Mouse (Mus musculus) liver, embryonic 15.5 days (tissue): ENCODE data around the gene Foxo1. TPM values are rescaled to one million over a fixed set of nuclear protein-coding genes. Genes with fewer than 3 reads are reported as not detected.

Experiments
- ATAC-seq: fragments of 200-750 bp; cut with Nextera tagmentation; 2 replicates; pipeline ENCODE4 v1.8.0; 2017; ENCODE audit warnings: moderate number of reproducible peaks, mild to moderate bottlenecking, moderate library complexity; ENCODE audit not compliant: insufficient read depth
- H3K27ac ChIP-seq: fragments of 300-500 bp; sonication (generic); replicated peaks from 2 replicates; pipeline ENCODE4 v1.5.1; 2015; ENCODE audit warnings: mild to moderate bottlenecking, inconsistent platforms
- H3K27me3 ChIP-seq: fragments of 300-500 bp; sonication (generic); 2 replicates; pipeline ENCODE4 v1.6.1; 2015; ENCODE audit warnings: mild to moderate bottlenecking, inconsistent platforms
- H3K36me3 ChIP-seq: fragments of 300-500 bp; sonication (generic); replicated peaks from 2 replicates; pipeline ENCODE4 v1.6.1; 2015; ENCODE audit warnings: moderate library complexity, mild to moderate bottlenecking, inconsistent platforms
- H3K4me1 ChIP-seq: fragments of 300-500 bp; sonication (generic); replicated peaks from 2 replicates; pipeline ENCODE4 v1.6.1; 2015; ENCODE audit warnings: inconsistent platforms
- H3K4me2 ChIP-seq: fragments of 300-500 bp; sonication (generic); 2 replicates; pipeline ENCODE4 v1.6.1; 2015; ENCODE audit warnings: moderate library complexity, mild to moderate bottlenecking, inconsistent platforms
- H3K4me3 ChIP-seq: fragments of 300-500 bp; sonication (generic); replicated peaks from 2 replicates; pipeline ENCODE4 v1.5.1; 2015; ENCODE audit warnings: mild to moderate bottlenecking, inconsistent platforms
- H3K9ac ChIP-seq: fragments of 300-500 bp; sonication (generic); 2 replicates; pipeline ENCODE4 v1.6.1; 2015; ENCODE audit warnings: moderate library complexity, mild to moderate bottlenecking, inconsistent platforms
- H3K9me3 ChIP-seq: fragments of 300-500 bp; sonication (generic); replicated peaks from 2 replicates; pipeline ENCODE4 v1.6.1; 2016; ENCODE audit warnings: inconsistent platforms
- WGBS: fragments of 180-500 bp; shearing (Covaris S2); methylation state at CpG from one replicate; pipeline ENCODE4 v1.1.7; 2015; ENCODE audit warnings: mixed read lengths; ENCODE audit not compliant: insufficient replicate concordance; 5-methylcytosine and 5-hydroxymethylcytosine counted together
- polyA plus RNA-seq: library from polyadenylated mRNA; unstranded; fragments of >200 nt; fragmentation: Nextera tagmentation; extraction: Ambion mirVana; gene quantifications from 2 replicates; pipeline ENCODE4 v1.2.1, GENCODE M21; 2015

Foxo1 gene
- polyA plus RNA-seq, 1 experiment from 2014 or later, result 1.7 TPM

GRCm38 (mm10) chr3:52290811-52291210 is 22.7 kb downstream of the Foxo1 start:
- no peak overlapping the region for H3K4me3 ChIP-seq
- H3K27me3 ChIP-seq, result no peaks in the 10 kb centered on the region
- 66% methylated on average over 2 of the region's 2 CpGs for WGBS
- no peaks in the 10 kb centered on the region for H3K9me3 ChIP-seq
- peaks cover 16% of the 10 kb centered on the region for H3K4me1 ChIP-seq
- no peaks in the 10 kb centered on the region for H3K36me3 ChIP-seq
- no peak overlapping the region for H3K27ac ChIP-seq
- ATAC-seq, result no peak
- H3K4me2 ChIP-seq, result no peak overlapping the region
- no peak overlapping the region for H3K9ac ChIP-seq

GRCm38 (mm10) chr3:52292498-52292897 is 24.4 kb downstream of the Foxo1 start:
- Histone ChIP-seq H3K9me3 (no peaks in the 10 kb centered on the region), H3K4me1 (peaks cover 24% of the 10 kb centered on the region), H3K9ac (no peak overlapping the region), H3K27ac (no peak overlapping the region; the same call in 1 of the 2 replicates), H3K36me3 (no peaks in the 10 kb centered on the region), H3K4me3 (no peak overlapping the region), H3K27me3 (no peaks in the 10 kb centered on the region), H3K4me2 (peak overlapping the region; percentile 10; the same call in 1 of the 2 replicates)
- 56% methylated on average over 7 of the region's 7 CpGs for WGBS
- peak; percentile 47; the same call in 1 of the 2 replicates for ATAC-seq

GRCm38 (mm10) chr3:52293946-52294345 is 25.8 kb downstream of the Foxo1 start:
- WGBS, result 53% methylated on average over 5 of the region's 5 CpGs
- H3K9me3 ChIP-seq, result no peaks in the 10 kb centered on the region

GRCm38 (mm10) chr3:52295688-52296087 is 27.6 kb downstream of the Foxo1 start:
- H3K4me1 ChIP-seq, result peaks cover 47% of the 10 kb centered on the region

More at GRCm38 (mm10) chr3:52293946-52294345, 25.8 kb downstream of the Foxo1 start:
- Histone ChIP-seq H3K27me3 (no peaks in the 10 kb centered on the region), H3K9ac (no peak overlapping the region), H3K4me1 (peaks cover 30% of the 10 kb centered on the region), H3K36me3 (no peaks in the 10 kb centered on the region), H3K27ac (no peak overlapping the region), H3K4me2 (no peak overlapping the region), H3K4me3 (no peak overlapping the region)
- no peak for ATAC-seq

GRCm38 (mm10) chr3:52296224-52296760 is 28.2 kb downstream of the Foxo1 start:
- Histone ChIP-seq H3K27me3 (no peaks in the 10 kb centered on the region), H3K9me3 (no peaks in the 10 kb centered on the region), H3K9ac (no peak overlapping the region), H3K27ac (no peak overlapping the region), H3K4me3 (no peak overlapping the region), H3K36me3 (no peaks in the 10 kb centered on the region), H3K4me1 (peaks cover 49% of the 10 kb centered on the region), H3K4me2 (no peak overlapping the region)
- WGBS, result 36% methylated on average over 7 of the region's 7 CpGs
- no peak for ATAC-seq

More at GRCm38 (mm10) chr3:52295688-52296087, 27.6 kb downstream of the Foxo1 start:
- H3K9ac ChIP-seq, result no peak overlapping the region
- no peak overlapping the region for H3K4me3 ChIP-seq
- no peaks in the 10 kb centered on the region for H3K9me3 ChIP-seq
- WGBS, result 58% methylated on average over 1 of the region's 1 CpGs
- H3K27ac ChIP-seq, result no peak overlapping the region
- H3K27me3 ChIP-seq, result no peaks in the 10 kb centered on the region
- H3K36me3 ChIP-seq, result no peaks in the 10 kb centered on the region
- no peak overlapping the region for H3K4me2 ChIP-seq
- no peak for ATAC-seq

- no peak overlapping the region for H3K4me2 ChIP-seq
- H3K9ac ChIP-seq, result no peak overlapping the region
- no peak overlapping the region for H3K27ac ChIP-seq
- no peaks in the 10 kb centered on the region for H3K9me3 ChIP-seq
- H3K4me1 ChIP-seq, result peaks cover 49% of the 10 kb centered on the region
- H3K36me3 ChIP-seq, result no peaks in the 10 kb centered on the region
- H3K4me3 ChIP-seq, result no peak overlapping the region
- 52% methylated on average over 15 of the region's 15 CpGs for WGBS
- ATAC-seq, result no peak
- no peaks in the 10 kb centered on the region for H3K27me3 ChIP-seq
These were observed 29.3 kb downstream of the Foxo1 start for GRCm38 (mm10) chr3:52297291-52298018.

- Histone ChIP-seq H3K4me3 (no peak overlapping the region), H3K36me3 (no peaks in the 10 kb centered on the region), H3K9me3 (no peaks in the 10 kb centered on the region), H3K27me3 (no peaks in the 10 kb centered on the region), H3K9ac (no peak overlapping the region), H3K4me1 (peaks cover 41% of the 10 kb centered on the region), H3K4me2 (no peak overlapping the region), H3K27ac (no peak overlapping the region)
- WGBS, result 53% methylated on average over 4 of the region's 4 CpGs
- no peak for ATAC-seq
These were observed 30.5 kb downstream of the Foxo1 start for GRCm38 (mm10) chr3:52298683-52299082.

- no peaks in the 10 kb centered on the region for H3K36me3 ChIP-seq
- no peaks in the 10 kb centered on the region for H3K27me3 ChIP-seq
- H3K9me3 ChIP-seq, result no peaks in the 10 kb centered on the region
- WGBS, result 23% methylated on average over 2 of the region's 2 CpGs
- no peak overlapping the region for H3K4me3 ChIP-seq
- no peak overlapping the region for H3K4me2 ChIP-seq
- no peak overlapping the region for H3K27ac ChIP-seq
- no peak for ATAC-seq
- H3K4me1 ChIP-seq, result peaks cover 35% of the 10 kb centered on the region
- H3K9ac ChIP-seq, result no peak overlapping the region
These were observed 31.2 kb downstream of the Foxo1 start for GRCm38 (mm10) chr3:52299376-52299775.

GRCm38 (mm10) chr3:52300517-52300916 is 32.4 kb downstream of the Foxo1 start:
- H3K4me1 ChIP-seq, result peaks cover 34% of the 10 kb centered on the region
- H3K27ac ChIP-seq, result no peak overlapping the region
- 53% methylated on average over 6 of the region's 6 CpGs for WGBS

GRCm38 (mm10) chr3:52303301-52303700 is 35.2 kb downstream of the Foxo1 start:
- ATAC-seq, result no peak
- no peaks in the 10 kb centered on the region for H3K9me3 ChIP-seq
- H3K27ac ChIP-seq, result no peak overlapping the region
- 63% methylated on average over 5 of the region's 5 CpGs for WGBS
- no peak overlapping the region for H3K4me2 ChIP-seq
- no peaks in the 10 kb centered on the region for H3K36me3 ChIP-seq
- peaks cover 23% of the 10 kb centered on the region for H3K4me1 ChIP-seq
- H3K4me3 ChIP-seq, result no peak overlapping the region
- H3K27me3 ChIP-seq, result no peaks in the 10 kb centered on the region
- no peak overlapping the region for H3K9ac ChIP-seq

More at GRCm38 (mm10) chr3:52300517-52300916, 32.4 kb downstream of the Foxo1 start:
- Histone ChIP-seq H3K36me3 (no peaks in the 10 kb centered on the region), H3K4me2 (no peak overlapping the region), H3K9me3 (no peaks in the 10 kb centered on the region), H3K9ac (no peak overlapping the region), H3K4me3 (no peak overlapping the region), H3K27me3 (no peaks in the 10 kb centered on the region)
- ATAC-seq, result no peak

- Histone ChIP-seq H3K27ac (no peak overlapping the region), H3K36me3 (no peaks in the 10 kb centered on the region), H3K4me1 (no peaks in the 10 kb centered on the region), H3K4me2 (no peak overlapping the region), H3K9ac (no peak overlapping the region), H3K27me3 (no peaks in the 10 kb centered on the region), H3K4me3 (no peak overlapping the region), H3K9me3 (no peaks in the 10 kb centered on the region)
- ATAC-seq, result no peak
- 20% methylated on average over 5 of the region's 5 CpGs for WGBS
These were observed 40.6 kb downstream of the Foxo1 start for GRCm38 (mm10) chr3:52308586-52309321.
